Mouse (Mus musculus): ENCODE measurements around the gene Aven.

- TF ChIP-seq ZC3H11A (IDR thresholded peaks at IDR 0.05; ENCODE audit: borderline replicate concordance, low read depth, low read length) (no peak), HCFC1 (IDR thresholded peaks at IDR 0.05; ENCODE audit: borderline replicate concordance, insufficient read depth, low read length) (no peak), ZNF384 (IDR thresholded peaks at IDR 0.05; ENCODE audit: low read depth, low read length) (no peak), CHD2 (IDR thresholded peaks at IDR 0.05; ENCODE audit: low read depth, low read length) (no peak)
Observed at GRCm38 (mm10) chr2:112510140-112510539, 17.4 kb downstream of the Aven start.

Measured in ES-E14 (cell line).